Mouse (Mus musculus) CH12.LX (cell line): ENCODE measurements around the gene Tmem204. TPM values are rescaled to one million over a fixed set of nuclear protein-coding genes. Genes with fewer than 3 reads are reported as not detected.

ENCODE experiments used
- DNase-seq: peaks from one replicate; pipeline ENCODE4 v3.0.0-alpha.2; 2013; ENCODE audit errors: extremely low read depth
- H3K27ac ChIP-seq: 2 replicates; pipeline ENCODE4 v1.5.1; 2012; ENCODE audit warnings: low read depth, mild to moderate bottlenecking, control low read depth, moderate library complexity; ENCODE audit not compliant: insufficient read depth
- H3K27me3 ChIP-seq: replicated peaks from 2 replicates; pipeline ENCODE3; 2012; ENCODE audit warnings: inconsistent platforms
- H3K36me3 ChIP-seq, 2 experiments: replicated peaks in 1 of 2; 2 replicates each; pipeline versions ENCODE3 to v1.6.1; 2012; ENCODE audit warnings: inconsistent platforms in 1 of 2, low read length in 1 of 2, mild to moderate bottlenecking in 1 of 2, mixed read lengths in 1 of 2, moderate library complexity in 1 of 2; ENCODE audit not compliant: control insufficient read depth in 1 of 2, insufficient read depth in 1 of 2
- H3K4me1 ChIP-seq, 2 experiments: 2 replicates each; pipeline ENCODE4 v1.6.1; 2012; ENCODE audit warnings: inconsistent platforms in 1 of 2, moderate library complexity in 1 of 2; ENCODE audit not compliant: insufficient read depth in 2 of 2, control insufficient read depth in 1 of 2
- H3K4me2 ChIP-seq: 2 replicates; pipeline ENCODE4 v1.6.1; 2012; ENCODE audit warnings: low read depth, mild to moderate bottlenecking, control low read depth; ENCODE audit not compliant: poor library complexity, insufficient read depth, severe bottlenecking
- H3K4me3 ChIP-seq, 3 experiments: fragments of 150-350 bp in 1 of 3; sonication (generic) in 1 of 3; replicated peaks in 1 of 3; 2 replicates each; pipeline versions ENCODE3 to v1.5.1; 2011 to 2012; ENCODE audit warnings: low read depth in 2 of 3, low read length in 2 of 3, mild to moderate bottlenecking in 2 of 3, moderate library complexity in 2 of 3, control low read depth in 1 of 3, improper control_type of control experiment in 1 of 3, inconsistent platforms in 1 of 3, mixed read lengths in 1 of 3; ENCODE audit not compliant: poor library complexity in 1 of 3
- H3K79me2 ChIP-seq: replicated peaks from 2 replicates; pipeline ENCODE4 v1.6.1; 2012; ENCODE audit warnings: mild to moderate bottlenecking, moderate library complexity; ENCODE audit not compliant: control insufficient read depth, poor library complexity, insufficient read depth, severe bottlenecking; ENCODE audit errors: extremely low read depth
- H3K9ac ChIP-seq: 2 replicates; pipeline ENCODE4 v1.6.1; 2012; ENCODE audit warnings: low read depth, mild to moderate bottlenecking, control low read depth, moderate library complexity; ENCODE audit not compliant: insufficient read depth
- H3K9me3 ChIP-seq: replicated peaks from 2 replicates; pipeline ENCODE3; 2012; ENCODE audit warnings: low read length, inconsistent platforms, mixed read lengths
- BHLHE40 ChIP-seq: IDR thresholded peaks from 2 replicates; pipeline ENCODE4 v1.6.1; 2011; ENCODE audit warnings: mild to moderate bottlenecking, low read depth, low read length, improper control_type of control experiment
- CHD1 ChIP-seq: IDR thresholded peaks from 2 replicates; pipeline ENCODE4 v1.6.1; 2012; ENCODE audit warnings: low read depth, low read length, improper control_type of control experiment, inconsistent platforms
- CHD2 ChIP-seq: IDR thresholded peaks from 2 replicates; pipeline ENCODE4 v1.6.1; 2011; ENCODE audit warnings: low read length, improper control_type of control experiment
- CTCF ChIP-seq, 2 experiments: IDR thresholded peaks in 1 of 2; conservative IDR thresholded peaks in 1 of 2; 2 replicates each; pipeline ENCODE4 v1.5.1; 2011 to 2012; ENCODE audit warnings: low read depth in 2 of 2, low read length in 2 of 2, improper control_type of control experiment in 1 of 2, inconsistent platforms in 1 of 2, mild to moderate bottlenecking in 1 of 2, moderate library complexity in 1 of 2
- E2F4 ChIP-seq: IDR thresholded peaks from 2 replicates; pipeline ENCODE4 v1.6.1; 2011; ENCODE audit warnings: low read depth, low read length, improper control_type of control experiment; ENCODE audit not compliant: insufficient replicate concordance
- ELF1 ChIP-seq: IDR thresholded peaks from 2 replicates; pipeline ENCODE4 v1.6.1; 2014; ENCODE audit warnings: low read depth, mild to moderate bottlenecking, inconsistent platforms, low read length, improper control_type of control experiment
- EP300 ChIP-seq: IDR thresholded peaks from 2 replicates; pipeline ENCODE4 v1.6.1; 2011; ENCODE audit warnings: low read length, improper control_type of control experiment
- ETS1 ChIP-seq: conservative IDR thresholded peaks from 2 replicates; pipeline ENCODE4 v1.6.1; 2012; ENCODE audit warnings: low read depth, mild to moderate bottlenecking, inconsistent platforms, low read length, improper control_type of control experiment, moderate library complexity
- GABPA ChIP-seq: IDR thresholded peaks from 2 replicates; pipeline ENCODE4 v1.6.1; 2012; ENCODE audit warnings: low read depth, low read length, improper control_type of control experiment, inconsistent platforms; ENCODE audit not compliant: insufficient replicate concordance
- HCFC1 ChIP-seq: IDR thresholded peaks from 2 replicates; pipeline ENCODE4 v1.6.1; 2012; ENCODE audit warnings: low read depth, mild to moderate bottlenecking, inconsistent platforms, low read length, improper control_type of control experiment
- IRF4 ChIP-seq: IDR thresholded peaks from 2 replicates; pipeline ENCODE4 v1.6.1; 2014; ENCODE audit warnings: low read depth, mild to moderate bottlenecking, inconsistent platforms, low read length, improper control_type of control experiment
- JUN ChIP-seq: IDR thresholded peaks from 2 replicates; pipeline ENCODE4 v1.6.1; 2011; ENCODE audit warnings: low read depth, mild to moderate bottlenecking, low read length, improper control_type of control experiment, moderate library complexity; ENCODE audit not compliant: insufficient read depth
- JUND ChIP-seq: conservative IDR thresholded peaks from 2 replicates; pipeline ENCODE4 v1.6.1; 2011; ENCODE audit warnings: low read depth, low read length, improper control_type of control experiment
- KAT2A ChIP-seq: IDR thresholded peaks from 2 replicates; pipeline ENCODE4 v1.6.1; 2012; ENCODE audit warnings: low read length, improper control_type of control experiment, inconsistent platforms; ENCODE audit not compliant: insufficient replicate concordance
- MAFK ChIP-seq: IDR thresholded peaks from 2 replicates; pipeline ENCODE4 v1.6.1; 2011; ENCODE audit warnings: low read length, improper control_type of control experiment; ENCODE audit not compliant: insufficient replicate concordance
- MAX ChIP-seq: IDR thresholded peaks from 2 replicates; pipeline ENCODE4 v1.6.1; 2011; ENCODE audit warnings: low read length, improper control_type of control experiment
- MAZ ChIP-seq: IDR thresholded peaks from 2 replicates; pipeline ENCODE4 v1.6.1; 2012; ENCODE audit warnings: low read depth, mild to moderate bottlenecking, inconsistent platforms, low read length, improper control_type of control experiment, moderate library complexity
- MEF2A ChIP-seq: IDR thresholded peaks from 2 replicates; pipeline ENCODE4 v1.6.1; 2014; ENCODE audit warnings: low read depth, mild to moderate bottlenecking, inconsistent platforms, low read length, improper control_type of control experiment, borderline replicate concordance
- MXI1 ChIP-seq: IDR thresholded peaks from 2 replicates; pipeline ENCODE4 v1.6.1; 2011; ENCODE audit warnings: mild to moderate bottlenecking, low read depth, low read length, improper control_type of control experiment
- MYC ChIP-seq: IDR thresholded peaks from 2 replicates; pipeline ENCODE4 v1.6.1; 2011; ENCODE audit warnings: low read depth, mild to moderate bottlenecking, improper control_type of control experiment, low read length
- NELFE ChIP-seq: IDR thresholded peaks from 2 replicates; pipeline ENCODE4 v1.6.1; 2011; ENCODE audit warnings: low read depth, low read length, improper control_type of control experiment
- NRF1 ChIP-seq: IDR thresholded peaks from 2 replicates; pipeline ENCODE4 v1.6.1; 2014; ENCODE audit warnings: low read depth, mild to moderate bottlenecking, inconsistent platforms, low read length, improper control_type of control experiment, moderate library complexity
- PAX5 ChIP-seq: IDR thresholded peaks from 2 replicates; pipeline ENCODE4 v1.6.1; 2012; ENCODE audit warnings: low read length, inconsistent platforms, mixed read lengths
- POLR2A ChIP-seq: IDR thresholded peaks from 2 replicates; pipeline ENCODE4 v1.6.1; 2011; ENCODE audit warnings: low read depth, mild to moderate bottlenecking, improper control_type of control experiment, low read length
- POLR2AphosphoS2 ChIP-seq: IDR thresholded peaks from 2 replicates; pipeline ENCODE4 v1.6.1; 2011; ENCODE audit warnings: low read depth, low read length, improper control_type of control experiment
- RAD21 ChIP-seq: IDR thresholded peaks from 2 replicates; pipeline ENCODE4 v1.6.1; 2011; ENCODE audit warnings: low read depth, mild to moderate bottlenecking, low read length, improper control_type of control experiment, moderate library complexity
- RCOR1 ChIP-seq: conservative IDR thresholded peaks from 2 replicates; pipeline ENCODE4 v1.6.1; 2012; ENCODE audit warnings: low read depth, mild to moderate bottlenecking, inconsistent platforms, low read length, improper control_type of control experiment
- SIN3A ChIP-seq: IDR thresholded peaks from 2 replicates; pipeline ENCODE4 v1.6.1; 2012; ENCODE audit warnings: low read length, improper control_type of control experiment, inconsistent platforms
- SMC3 ChIP-seq: IDR thresholded peaks from 2 replicates; pipeline ENCODE4 v1.6.1; 2011; ENCODE audit warnings: low read depth, low read length, improper control_type of control experiment
- TBP ChIP-seq: conservative IDR thresholded peaks from 2 replicates; pipeline ENCODE4 v1.6.1; 2011; ENCODE audit warnings: low read depth, low read length, improper control_type of control experiment
- TCF12 ChIP-seq: IDR thresholded peaks from 2 replicates; pipeline ENCODE4 v1.6.1; 2014; ENCODE audit warnings: low read depth, mild to moderate bottlenecking, inconsistent platforms, low read length, improper control_type of control experiment
- UBTF ChIP-seq: IDR thresholded peaks from 2 replicates; pipeline ENCODE4 v1.6.1; 2012; ENCODE audit warnings: low read depth, mild to moderate bottlenecking, inconsistent platforms, low read length, improper control_type of control experiment, moderate library complexity
- USF1 ChIP-seq: IDR thresholded peaks from 2 replicates; pipeline ENCODE4 v1.6.1; 2014; ENCODE audit warnings: low read depth, mild to moderate bottlenecking, inconsistent platforms, low read length, improper control_type of control experiment
- USF2 ChIP-seq: conservative IDR thresholded peaks from 2 replicates; pipeline ENCODE4 v1.6.1; 2011; ENCODE audit warnings: low read depth, low read length, improper control_type of control experiment
- ZC3H11A ChIP-seq: IDR thresholded peaks from 2 replicates; pipeline ENCODE4 v1.6.1; 2012; ENCODE audit warnings: low read depth, mild to moderate bottlenecking, inconsistent platforms, low read length, improper control_type of control experiment
- ZKSCAN1 ChIP-seq: IDR thresholded peaks from 2 replicates; pipeline ENCODE4 v1.6.1; 2012; ENCODE audit warnings: low read depth, inconsistent platforms, low read length, improper control_type of control experiment, borderline replicate concordance
- ZMIZ1 ChIP-seq: IDR thresholded peaks from 2 replicates; pipeline ENCODE4 v1.6.1; 2012; ENCODE audit warnings: low read depth, mild to moderate bottlenecking, inconsistent platforms, low read length, improper control_type of control experiment
- ZNF384 ChIP-seq: IDR thresholded peaks from 2 replicates; pipeline ENCODE4 v1.6.1; 2012; ENCODE audit warnings: low read depth, low read length, improper control_type of control experiment, inconsistent platforms
- dilution Hi-C: fragments of 300-500 bp; cut with MboI; formaldehyde crosslinking; loops from 2 replicates; pipeline ENCODE4 v1.14.3; 2020; ENCODE audit warnings: low sequenced_read_pairs; ENCODE audit not compliant: extremely low pct_unique_long_range_greater_than_20kb, extremely low pct_ligation_motif_present
- in situ Hi-C: fragments of 300-500 bp; cut with MboI; formaldehyde crosslinking; loops from 3 replicates; pipeline ENCODE4 v1.14.3; 2019; ENCODE audit warnings: low sequenced_read_pairs, low pct_ligation_motif_present, low pct_unique_long_range_greater_than_20kb, mixed read lengths
- polyA plus RNA-seq: library from polyadenylated mRNA; unstranded; fragments of >175 nt; gene quantifications from 2 replicates; pipeline ENCODE4 v1.2.1, GENCODE M21; 2012; ENCODE audit warnings: low read depth; ENCODE audit not compliant: insufficient read length
- total RNA-seq, 2 experiments: library from RNA; depleted of rRNA; stranded (reverse); fragments of 300-350 nt in 1 of 2; fragments of >200 nt in 1 of 2; gene quantifications; 2 replicates each; pipeline ENCODE4 v1.2.3; 2012 to 2014

Gene Tmem204
- total and polyA plus RNA-seq, 3 experiments = 1.9 TPM; not detected in 2

DNA sequence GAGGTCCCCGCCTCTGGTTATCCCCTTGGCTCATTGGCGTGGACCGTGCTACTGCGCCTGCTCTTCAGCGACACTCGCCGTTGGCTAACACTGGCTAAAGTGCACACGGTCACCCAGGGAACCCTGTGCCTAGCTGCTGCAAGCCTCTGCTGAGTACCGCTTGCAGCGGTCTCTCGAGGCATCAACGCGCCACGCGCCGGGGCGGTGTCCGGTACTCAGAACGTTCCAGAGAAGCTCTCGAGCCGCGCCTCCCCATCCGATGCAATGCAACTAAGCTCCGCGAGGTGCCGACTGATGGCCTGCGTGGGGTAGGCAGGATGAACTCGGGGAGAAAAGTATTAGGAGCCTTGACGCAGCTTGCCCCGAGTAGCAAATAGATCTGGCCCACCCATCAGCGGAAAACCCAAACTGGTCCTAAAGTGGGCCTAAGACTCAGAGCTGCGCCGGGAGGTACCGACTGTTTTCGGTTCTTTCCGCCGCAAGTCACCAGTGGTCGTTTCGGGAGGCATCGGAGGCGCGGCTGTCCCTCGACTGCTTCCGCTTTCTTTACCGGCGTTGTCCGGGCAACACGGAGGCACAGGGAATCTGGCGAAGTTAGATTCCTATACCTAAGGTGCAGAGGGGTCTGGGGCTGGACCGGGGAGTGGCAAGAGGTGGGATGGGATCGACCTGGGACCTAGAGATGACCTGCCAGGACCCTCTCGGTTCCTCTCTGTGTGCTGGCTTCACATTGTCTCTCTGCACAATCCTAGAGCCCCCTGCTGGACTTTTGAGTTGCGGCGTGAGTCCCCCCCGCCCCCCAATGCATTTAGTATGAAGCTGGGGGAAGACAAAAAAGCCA, 66.9 kb downstream of the Tmem204 start:
- Histone ChIP-seq H3K27me3 (no peaks in the 10 kb centered on the region), H3K4me3 (peak overlapping the region; percentile 76 to 98 (median 91))
- in situ Hi-C loops (no loop called here), dilution Hi-C loops (no loop called here)
- no peak for TF ChIP-seq USF1
- TF ChIP-seq POLR2AphosphoS2 = no peak
- TF ChIP-seq PAX5 = no peak
- TF ChIP-seq JUN = no peak
- TF ChIP-seq ELF1 = no peak; the same call in 1 of the 2 replicates
- peak; percentile 21; the same call in 1 of the 2 replicates for TF ChIP-seq POLR2A
- TF ChIP-seq MYC = no peak
- no peak for TF ChIP-seq ZKSCAN1
- peak; percentile 33 for TF ChIP-seq MXI1
- peak; percentile 36; the same call in 1 of the 2 replicates for TF ChIP-seq HCFC1
- 0 out of 2 replicates have a peak, but pooled peaks have one; percentile 42 for TF ChIP-seq MEF2A
- TF ChIP-seq ZNF384 = no peak
- TF ChIP-seq MAX = no peak
- no peak for TF ChIP-seq GABPA
- no peak for TF ChIP-seq USF2
- peak; percentile 20 for TF ChIP-seq RAD21
- no peak for TF ChIP-seq MAFK
- TF ChIP-seq UBTF = no peak
- TF ChIP-seq CHD1 = no peak
- no peak for TF ChIP-seq KAT2A
- peak; percentile 53 for TF ChIP-seq SMC3
- no peak for TF ChIP-seq TCF12
- peak; percentile 58 for TF ChIP-seq IRF4
- no peak for TF ChIP-seq ZMIZ1
- peak; percentile 39; the same call in 1 of the 2 replicates for TF ChIP-seq TBP
- no peak for TF ChIP-seq E2F4
- peak; percentile 56; the same call in 1 of the 2 replicates for TF ChIP-seq CHD2
- TF ChIP-seq SIN3A = no peak; the same call in 1 of the 2 replicates
- TF ChIP-seq CTCF (conservative IDR thresholded peaks at IDR 0.05 in 1 of 2, IDR thresholded peaks at IDR 0.05 in 1 of 2; ENCODE audit: low read depth in 2 of 2, low read length in 2 of 2) = peak in 1 of 2 experiments; percentile 70; a peak in 2 of 4 replicates
- TF ChIP-seq NRF1 = peak; percentile 73
- no peak for TF ChIP-seq ZC3H11A
- peak; percentile 82 for TF ChIP-seq MAZ
- TF ChIP-seq ETS1 = no peak
- no peak for TF ChIP-seq BHLHE40
- TF ChIP-seq NELFE = no peak
- TF ChIP-seq JUND = no peak
- TF ChIP-seq EP300 = no peak
- no peak for TF ChIP-seq RCOR1
- TF ChIP-seq, all 38 proteins: peak for 12
- Histone ChIP-seq H3K27ac (peak overlapping the region; percentile 56), H3K4me2 (peak overlapping the region; percentile 88), H3K9ac (peak overlapping the region; percentile 77), H3K79me2 (peaks cover 28% of the 10 kb centered on the region), H3K9me3 (peaks cover 2% of the 10 kb centered on the region), H3K36me3 (peaks cover 12 to 31% of the 10 kb centered on the region in 2 experiments), H3K4me1 (peaks cover 2 to 21% of the 10 kb centered on the region in 2 experiments; a peak in 2 of 4 replicates)
- peak; percentile 72 for DNase-seq
